Mouse (Mus musculus) forebrain, embryonic 15.5 days (tissue): ENCODE measurements around the gene Phlpp2. TPM values are rescaled to one million over a fixed set of nuclear protein-coding genes. Genes with fewer than 3 reads are reported as not detected.

Experiments
- ATAC-seq: fragments of 200-750 bp; cut with Nextera tagmentation; replicated peaks from 2 replicates; pipeline ENCODE4 v1.8.0; 2017; ENCODE audit warnings: mild to moderate bottlenecking, moderate TSS enrichment, moderate library complexity
- H3K27ac ChIP-seq: fragments of 300-500 bp; sonication (generic); replicated peaks from 2 replicates; pipeline ENCODE4 v1.5.1; 2015; ENCODE audit warnings: mild to moderate bottlenecking, inconsistent platforms
- H3K27me3 ChIP-seq: fragments of 300-500 bp; sonication (generic); 2 replicates; pipeline ENCODE4 v1.6.1; 2015; ENCODE audit warnings: inconsistent platforms
- H3K36me3 ChIP-seq: fragments of 300-500 bp; sonication (generic); 2 replicates; pipeline ENCODE4 v1.6.1; 2015; ENCODE audit warnings: mild to moderate bottlenecking, inconsistent platforms
- H3K4me1 ChIP-seq: fragments of 300-500 bp; sonication (generic); 2 replicates; pipeline ENCODE4 v1.6.1; 2015; ENCODE audit warnings: inconsistent platforms
- H3K4me2 ChIP-seq: fragments of 300-500 bp; sonication (generic); replicated peaks from 2 replicates; pipeline ENCODE4 v1.6.1; 2015; ENCODE audit warnings: mild to moderate bottlenecking, inconsistent platforms
- H3K4me3 ChIP-seq: fragments of 300-500 bp; sonication (generic); 2 replicates; pipeline ENCODE4 v1.5.1; 2015; ENCODE audit warnings: mild to moderate bottlenecking, inconsistent platforms
- H3K9ac ChIP-seq: fragments of 300-500 bp; sonication (generic); replicated peaks from 2 replicates; pipeline ENCODE4 v1.6.1; 2015; ENCODE audit warnings: mild to moderate bottlenecking, inconsistent platforms
- H3K9me3 ChIP-seq: fragments of 300-500 bp; sonication (generic); 2 replicates; pipeline ENCODE4 v1.6.1; 2016; ENCODE audit warnings: inconsistent platforms
- WGBS: fragments of 180-500 bp; shearing (Covaris S2); methylation state at CpG from one replicate; pipeline ENCODE4 v1.1.7; 2015; ENCODE audit warnings: mixed read lengths; 5-methylcytosine and 5-hydroxymethylcytosine counted together
- polyA plus RNA-seq: library from polyadenylated mRNA; unstranded; fragments of >200 nt; fragmentation: Nextera tagmentation; extraction: Ambion mirVana; gene quantifications from 2 replicates; pipeline ENCODE4 v1.2.1, GENCODE M21; 2015

Gene Phlpp2
- polyA plus RNA-seq, 1 experiment from 2014 or later: 4.0 TPM

DNA sequence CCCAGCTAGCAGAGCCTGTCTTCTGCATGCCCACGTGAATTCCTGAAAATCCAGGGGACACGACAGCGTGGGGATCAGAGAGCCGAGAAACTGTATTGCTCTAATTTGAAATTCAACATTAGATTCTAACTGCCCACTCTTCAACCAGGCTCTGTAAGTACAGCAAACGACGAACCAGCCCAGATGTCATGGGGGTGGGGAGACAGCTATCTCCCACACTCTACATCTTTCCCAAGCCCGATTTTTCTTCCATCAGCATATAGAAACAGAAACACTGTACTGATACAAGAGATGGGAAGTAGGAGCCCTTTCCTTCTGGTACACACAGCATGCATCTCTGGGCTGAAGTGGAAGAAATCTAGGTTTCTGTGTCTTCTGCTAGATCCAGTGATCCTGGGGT, 83.8 kb downstream of the Phlpp2 start:
- ATAC-seq: no peak
- Histone ChIP-seq H3K27ac (no peak overlapping the region), H3K4me2 (no peak overlapping the region), H3K4me1 (peaks cover 22% of the 10 kb centered on the region), H3K27me3 (no peaks in the 10 kb centered on the region), H3K4me3 (no peak overlapping the region), H3K9ac (no peak overlapping the region), H3K9me3 (no peaks in the 10 kb centered on the region), H3K36me3 (no peaks in the 10 kb centered on the region)
- WGBS: 77% methylated on average over 7 of the region's 7 CpGs

DNA sequence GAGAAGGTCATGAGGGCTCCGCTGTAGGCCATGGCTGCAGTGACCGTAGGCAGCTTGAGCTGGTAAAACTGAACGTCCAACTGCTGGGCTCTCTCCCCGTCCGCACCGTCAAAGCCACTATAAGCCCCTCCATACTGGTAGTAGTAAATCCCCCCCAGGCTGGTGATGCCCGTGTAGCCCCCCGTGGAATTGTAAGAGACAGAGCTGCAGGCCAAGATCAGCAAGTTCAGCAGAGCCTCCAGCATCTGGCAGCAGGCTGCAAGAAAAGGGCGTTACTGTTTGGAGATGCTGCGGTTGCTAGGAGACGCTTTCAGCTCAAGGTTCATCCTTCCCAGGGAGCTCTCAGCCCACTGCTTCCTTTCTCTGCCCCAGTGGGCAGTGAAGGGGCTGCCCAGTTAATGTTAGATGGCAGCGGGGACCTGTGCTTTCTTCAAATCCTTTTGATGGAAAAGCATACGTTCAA, 86.2 kb downstream of the Phlpp2 start:
- H3K9me3 ChIP-seq: no peaks in the 10 kb centered on the region

DNA sequence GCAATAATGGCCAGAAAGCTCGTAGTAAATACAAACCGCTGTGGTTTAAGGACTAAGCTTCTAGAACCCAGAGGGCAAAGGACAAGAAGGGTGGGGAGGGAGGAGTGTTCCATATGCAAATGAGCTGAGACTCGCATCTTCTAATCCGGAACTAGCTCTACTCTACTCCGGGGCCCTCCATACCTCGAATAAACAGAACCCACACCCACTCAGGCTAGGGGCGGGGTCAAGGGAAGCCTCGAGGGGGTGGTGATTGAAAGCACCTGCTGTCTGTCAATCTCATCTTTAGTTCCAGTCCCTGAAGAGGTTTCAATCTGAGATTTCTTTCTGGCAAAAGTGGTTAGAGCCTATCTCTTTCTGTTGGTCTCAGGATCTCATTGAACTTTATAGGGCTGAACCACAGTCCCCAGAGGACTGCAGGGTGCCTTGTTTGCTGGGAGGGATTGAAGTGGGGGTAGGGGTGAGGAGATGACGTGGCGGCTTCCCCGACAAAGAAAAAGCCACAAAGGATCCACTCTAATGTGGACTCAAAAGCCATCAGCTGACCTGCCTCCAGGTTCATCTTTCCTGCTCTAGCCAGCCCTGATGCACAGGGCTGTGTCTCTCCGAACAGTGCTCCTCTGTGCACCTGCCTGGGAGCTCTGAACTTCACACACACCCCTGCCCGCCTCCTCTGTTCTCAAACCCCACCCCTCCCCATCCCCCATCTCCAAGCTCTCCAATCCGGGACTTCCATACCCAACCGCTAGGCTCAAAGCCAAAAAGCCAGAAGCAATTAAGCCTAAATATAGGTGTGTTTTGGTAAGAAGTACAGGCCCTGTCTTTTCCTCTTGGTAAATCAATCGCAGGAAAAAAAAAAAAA, 89.1 kb downstream of the Phlpp2 start:
- Histone ChIP-seq H3K4me1 (peaks cover 26% of the 10 kb centered on the region), H3K4me3 (no peak overlapping the region), H3K9ac (no peak overlapping the region), H3K9me3 (no peaks in the 10 kb centered on the region), H3K4me2 (0 out of 2 replicates have a peak overlapping the region, but pooled peaks have one; percentile 4), H3K27me3 (peaks cover 9% of the 10 kb centered on the region; the same call in 1 of the 2 replicates), H3K36me3 (no peaks in the 10 kb centered on the region), H3K27ac (no peak overlapping the region)
- ATAC-seq: peak; percentile 54; the same call in 1 of the 2 replicates
- WGBS: 6% methylated on average over 16 of the region's 16 CpGs

More for the DNA sequence above, 86.2 kb downstream of the Phlpp2 start:
- Histone ChIP-seq H3K36me3 (no peaks in the 10 kb centered on the region), H3K27me3 (no peaks in the 10 kb centered on the region), H3K27ac (peak overlapping the region; percentile 60), H3K9ac (no peak overlapping the region), H3K4me1 (peaks cover 19% of the 10 kb centered on the region), H3K4me3 (no peak overlapping the region), H3K4me2 (no peak overlapping the region)
- 37% methylated on average over 13 of the region's 13 CpGs for WGBS
- peak; percentile 49; the same call in 1 of the 2 replicates for ATAC-seq

DNA sequence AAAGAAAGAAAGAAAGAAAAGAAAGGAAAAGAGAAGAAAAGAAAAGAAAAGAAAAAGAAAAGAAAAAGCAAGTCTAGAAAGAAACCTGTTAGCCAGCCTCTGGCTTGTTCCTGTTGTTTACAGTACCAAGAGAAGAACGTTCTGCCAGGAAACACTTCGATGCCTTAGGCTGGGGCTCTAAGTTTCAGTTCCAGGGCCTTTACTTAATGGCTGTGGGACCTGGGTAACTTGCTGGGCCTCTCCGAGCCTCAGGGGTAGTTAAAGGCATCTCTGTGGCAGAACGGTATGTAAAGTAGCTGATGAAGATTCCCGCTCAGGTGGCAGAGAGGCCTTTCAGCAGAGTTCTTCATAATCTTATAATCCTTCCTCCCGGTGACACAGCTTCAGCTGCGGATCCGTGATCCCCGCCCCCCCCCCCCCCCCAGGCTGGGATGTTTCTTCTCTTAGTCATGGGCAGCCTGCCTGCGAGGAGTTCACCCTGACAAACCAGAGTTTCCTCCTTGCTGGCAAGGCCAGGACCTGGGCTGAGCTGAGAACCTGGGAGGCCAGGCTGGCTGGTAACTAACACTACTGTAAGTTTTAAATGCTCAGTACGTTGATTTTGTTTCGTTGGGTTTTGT, 89.8 kb downstream of the Phlpp2 start:
- H3K4me3 ChIP-seq: no peak overlapping the region
- no peaks in the 10 kb centered on the region for H3K36me3 ChIP-seq
- H3K9ac ChIP-seq: no peak overlapping the region
- H3K4me1 ChIP-seq: peaks cover 26% of the 10 kb centered on the region
- WGBS: 28% methylated on average over 11 of the region's 12 CpGs
- no peak overlapping the region for H3K27ac ChIP-seq
- no peak overlapping the region for H3K4me2 ChIP-seq
- no peak for ATAC-seq
- peaks cover 9% of the 10 kb centered on the region; the same call in 1 of the 2 replicates for H3K27me3 ChIP-seq
- H3K9me3 ChIP-seq: no peaks in the 10 kb centered on the region

DNA sequence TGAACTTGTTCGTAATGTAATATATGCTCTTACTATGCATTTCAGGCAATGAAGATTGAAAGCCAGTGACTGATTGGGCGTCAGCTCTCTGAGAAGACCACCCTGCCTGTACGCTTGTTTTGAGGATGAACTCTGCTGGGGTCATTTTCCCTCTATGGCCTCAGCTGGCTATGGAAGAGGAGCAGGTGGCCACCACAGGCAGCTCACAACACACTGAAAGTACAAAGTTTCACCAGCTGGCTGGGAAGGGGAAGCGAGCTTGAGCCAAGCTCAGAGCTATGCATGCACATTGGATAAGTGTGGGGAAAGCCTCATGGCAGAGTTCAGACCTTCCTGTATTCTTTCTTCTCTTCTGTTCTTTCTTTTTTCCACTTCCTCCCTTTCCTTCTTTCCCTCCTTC, 90.8 kb downstream of the Phlpp2 start:
- no peak overlapping the region for H3K27ac ChIP-seq
- H3K4me1 ChIP-seq: peaks cover 25% of the 10 kb centered on the region
- no peak overlapping the region for H3K9ac ChIP-seq
- H3K9me3 ChIP-seq: no peaks in the 10 kb centered on the region
- ATAC-seq: no peak
- no peak overlapping the region for H3K4me2 ChIP-seq
- peaks cover 9% of the 10 kb centered on the region; the same call in 1 of the 2 replicates for H3K27me3 ChIP-seq
- no peaks in the 10 kb centered on the region for H3K36me3 ChIP-seq
- no peak overlapping the region for H3K4me3 ChIP-seq
- 80% methylated on average over 4 of the region's 4 CpGs for WGBS

DNA sequence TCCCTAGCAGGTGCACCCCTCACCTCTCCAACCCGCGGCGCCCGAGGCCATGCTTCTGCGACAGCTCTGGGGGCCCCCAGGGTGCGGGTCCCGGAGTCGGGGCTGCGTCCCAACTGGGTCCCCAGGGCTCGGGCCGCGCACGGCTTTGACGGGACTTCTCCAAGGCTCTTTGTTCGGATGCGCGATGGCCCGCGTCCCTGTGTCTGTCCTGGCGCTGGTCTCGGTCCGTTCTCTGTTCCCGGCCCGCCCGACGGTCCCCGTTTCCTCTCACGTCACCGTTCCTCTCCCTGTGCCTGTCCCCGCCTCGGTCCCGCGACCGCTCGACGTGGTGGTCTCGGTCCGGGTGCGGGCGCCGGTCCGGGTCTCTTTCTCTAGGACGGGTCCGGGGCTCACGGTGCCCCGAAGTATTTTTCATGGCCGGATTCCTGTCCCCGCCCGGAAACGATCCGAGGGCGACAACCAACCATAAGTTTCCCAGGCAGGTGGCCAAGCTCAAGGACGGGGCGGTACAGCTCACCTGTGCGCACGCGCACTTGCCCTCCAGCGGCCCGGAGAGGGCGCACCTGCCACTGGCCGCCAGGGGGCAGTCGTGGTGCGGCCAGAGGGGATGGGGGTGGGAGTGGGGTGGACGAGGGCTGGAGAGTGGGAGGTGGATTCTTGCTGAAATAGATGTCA, 93.5 kb downstream of the Phlpp2 start, which contains the start of gene Marveld3:
Gene Marveld3 (minus strand): TSS at position 511 of the 675 bp plus-strand sequence.
- ATAC-seq: peak; percentile 57; the same call in 1 of the 2 replicates
- peak within 1 kb of the TSS; percentile 39 for H3K9ac ChIP-seq
- no peak within 1 kb of the TSS for H3K27ac ChIP-seq
- no peaks in the 10 kb centered on the region for H3K36me3 ChIP-seq
- no peaks in the 10 kb centered on the region for H3K9me3 ChIP-seq
- peaks cover 9% of the 10 kb centered on the region; the same call in 1 of the 2 replicates for H3K27me3 ChIP-seq
- 2% methylated on average over 64 of the region's 64 CpGs for WGBS
- peak within 1 kb of the TSS; percentile 59 for H3K4me2 ChIP-seq
- H3K4me1 ChIP-seq: peaks cover 17% of the 10 kb centered on the region; the same call in 1 of the 2 replicates
- peak within 1 kb of the TSS; percentile 42 for H3K4me3 ChIP-seq

DNA sequence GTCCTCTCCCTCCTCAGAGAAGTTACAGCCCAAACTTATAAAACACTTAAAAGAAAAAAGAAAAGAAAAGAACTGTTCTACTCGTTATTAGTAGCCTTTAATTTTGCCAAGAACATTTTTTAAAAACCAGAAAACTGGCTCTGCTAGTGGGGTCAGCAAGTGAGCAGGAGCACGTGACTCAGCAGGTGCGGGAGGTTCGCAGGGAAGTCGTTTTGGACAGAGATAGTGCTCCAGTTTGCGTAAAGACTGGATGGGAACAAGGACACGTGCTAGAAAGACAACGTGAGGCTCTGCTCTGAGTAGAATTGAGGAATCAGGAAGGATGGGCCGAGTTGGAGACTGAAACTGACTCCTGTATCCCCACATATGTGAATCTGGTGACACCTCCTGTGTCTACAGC, 94.6 kb downstream of the Phlpp2 start:
- H3K4me2 ChIP-seq: no peak overlapping the region
- no peaks in the 10 kb centered on the region for H3K9me3 ChIP-seq
- 81% methylated on average over 9 of the region's 9 CpGs for WGBS
- no peak overlapping the region for H3K27ac ChIP-seq
- ATAC-seq: no peak
- no peak overlapping the region for H3K9ac ChIP-seq
- H3K4me1 ChIP-seq: peaks cover 9% of the 10 kb centered on the region; the same call in 1 of the 2 replicates
- H3K27me3 ChIP-seq: peaks cover 9% of the 10 kb centered on the region; the same call in 1 of the 2 replicates
- H3K36me3 ChIP-seq: no peaks in the 10 kb centered on the region
- no peak overlapping the region for H3K4me3 ChIP-seq

DNA sequence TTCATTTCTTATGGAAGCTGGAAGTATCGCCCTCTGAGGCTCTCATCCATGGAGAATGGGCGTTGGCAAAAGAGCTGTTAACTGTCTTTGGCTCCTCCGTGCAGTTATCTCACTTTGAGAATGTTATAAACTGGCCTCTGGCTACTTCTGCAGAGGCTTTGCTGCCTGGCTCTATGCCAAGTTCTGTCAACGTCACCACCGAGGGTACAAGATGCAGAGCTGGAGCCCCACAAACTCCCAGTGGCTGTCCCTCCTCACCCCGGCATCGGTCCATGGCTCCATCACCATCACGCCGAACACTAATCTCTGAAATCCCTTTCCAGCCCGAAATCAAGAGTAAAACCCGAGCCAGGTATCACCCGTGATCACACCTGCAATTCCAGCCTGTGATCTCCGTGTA, 95.1 kb downstream of the Phlpp2 start:
- peaks cover 9% of the 10 kb centered on the region; the same call in 1 of the 2 replicates for H3K27me3 ChIP-seq
- ATAC-seq: no peak

DNA sequence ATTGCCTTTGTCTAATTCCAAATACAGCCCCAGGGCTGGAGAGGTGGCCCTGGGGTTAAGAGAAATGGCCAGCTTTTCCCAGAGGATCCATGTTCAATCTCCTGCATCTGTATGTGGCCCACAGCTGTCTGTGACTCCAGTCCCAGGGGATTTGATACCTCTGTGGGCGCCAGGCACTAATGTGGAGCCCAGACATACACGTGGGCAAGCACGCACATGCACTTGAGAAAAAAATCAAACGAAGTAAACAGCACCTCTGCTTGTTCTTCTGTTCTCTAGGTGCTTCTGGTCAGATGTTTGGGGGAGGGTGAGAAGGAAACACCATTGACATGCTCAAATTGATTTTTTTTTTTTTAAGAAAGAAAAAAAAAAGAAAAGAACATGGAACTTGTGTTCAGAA, 95.8 kb downstream of the Phlpp2 start:
- 0 out of 2 replicates have a peak, but pooled peaks cover 7% of the 10 kb centered on the region for H3K4me1 ChIP-seq
- no peak overlapping the region for H3K4me2 ChIP-seq
- ATAC-seq: no peak
- 74% methylated on average over 4 of the region's 4 CpGs for WGBS
- H3K4me3 ChIP-seq: no peak overlapping the region
- no peaks in the 10 kb centered on the region for H3K9me3 ChIP-seq
- H3K27ac ChIP-seq: no peak overlapping the region
- peaks cover 10% of the 10 kb centered on the region; the same call in 1 of the 2 replicates for H3K27me3 ChIP-seq
- no peaks in the 10 kb centered on the region for H3K36me3 ChIP-seq
- H3K9ac ChIP-seq: no peak overlapping the region

More for the DNA sequence above, 95.1 kb downstream of the Phlpp2 start:
- no peaks in the 10 kb centered on the region for H3K9me3 ChIP-seq
- 0 out of 2 replicates have a peak, but pooled peaks cover 7% of the 10 kb centered on the region for H3K4me1 ChIP-seq
- WGBS: 72% methylated on average over 13 of the region's 13 CpGs
- no peak overlapping the region for H3K4me2 ChIP-seq
- no peak overlapping the region for H3K9ac ChIP-seq
- no peak overlapping the region for H3K27ac ChIP-seq
- no peaks in the 10 kb centered on the region for H3K36me3 ChIP-seq
- H3K4me3 ChIP-seq: no peak overlapping the region

DNA sequence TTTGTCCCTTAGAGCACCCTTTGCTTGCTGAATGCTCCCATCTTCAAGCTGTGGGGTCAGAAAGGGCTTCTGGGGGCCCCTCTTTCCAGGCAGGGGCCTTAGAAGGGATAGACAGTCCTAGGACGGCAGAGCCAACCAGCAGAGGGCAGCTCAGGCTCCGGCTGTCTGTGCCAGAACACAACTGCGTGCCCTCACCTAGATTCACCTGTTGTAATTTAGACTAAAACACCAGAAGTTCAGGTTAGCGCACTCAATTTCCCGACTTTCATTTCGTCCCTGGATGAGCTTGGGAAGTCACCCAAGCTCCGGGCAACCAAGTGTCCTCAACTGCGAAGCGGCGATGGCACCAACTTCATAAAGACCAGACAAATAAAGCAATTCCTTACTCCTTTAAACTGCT, 100.5 kb downstream of the Phlpp2 start:
- H3K36me3 ChIP-seq: no peaks in the 10 kb centered on the region
- H3K4me3 ChIP-seq: no peak overlapping the region
- 66% methylated on average over 10 of the region's 10 CpGs for WGBS
- 0 out of 2 replicates have a peak, but pooled peaks cover 5% of the 10 kb centered on the region for H3K27me3 ChIP-seq
- no peak for ATAC-seq
- no peaks in the 10 kb centered on the region for H3K4me1 ChIP-seq
- H3K9ac ChIP-seq: no peak overlapping the region
- H3K4me2 ChIP-seq: no peak overlapping the region
- no peak overlapping the region for H3K27ac ChIP-seq
- H3K9me3 ChIP-seq: no peaks in the 10 kb centered on the region

DNA sequence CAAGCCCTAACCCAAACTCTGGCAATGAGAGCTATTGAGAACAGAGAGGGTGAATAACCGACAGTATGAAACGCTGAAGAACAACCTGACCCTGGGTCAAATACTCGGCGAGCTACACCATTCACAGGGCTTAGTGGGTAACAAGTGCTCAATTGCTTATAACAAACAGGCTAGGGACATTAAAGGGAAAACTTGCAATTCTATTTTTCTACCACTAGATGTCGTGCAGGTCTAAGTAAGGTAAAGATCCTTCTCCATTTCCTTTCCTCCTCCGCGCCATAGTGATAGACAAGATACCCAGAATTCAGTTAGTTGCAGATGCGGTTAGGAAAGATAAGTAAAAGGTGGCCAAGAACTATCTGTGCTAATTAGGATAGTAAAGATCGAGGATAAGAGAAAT, 102.0 kb downstream of the Phlpp2 start:
- WGBS: 6% methylated on average over 9 of the region's 9 CpGs
- ATAC-seq: no peak
- H3K36me3 ChIP-seq: no peaks in the 10 kb centered on the region
- H3K9me3 ChIP-seq: no peaks in the 10 kb centered on the region
- H3K27ac ChIP-seq: no peak overlapping the region
- H3K27me3 ChIP-seq: 0 out of 2 replicates have a peak, but pooled peaks cover 5% of the 10 kb centered on the region
- H3K4me2 ChIP-seq: no peak overlapping the region
- no peak overlapping the region for H3K9ac ChIP-seq
- H3K4me3 ChIP-seq: no peak overlapping the region
- no peaks in the 10 kb centered on the region for H3K4me1 ChIP-seq
